Mouse (Mus musculus) mature B cell (primary cell): ENCODE measurements around the gene Kir3dl2.
"Not testable (repeated sequence)": the region's sequence is repeated elsewhere in the genome, so short reads cannot be mapped to it uniquely, and the experiment has no call there.

Experiments used
- in situ Hi-C: fragments of 300-500 bp; cut with MboI; formaldehyde crosslinking; loops from 2 replicates; pipeline ENCODE4 v1.14.3; 2019

The Kir3dl2 gene

DNA sequence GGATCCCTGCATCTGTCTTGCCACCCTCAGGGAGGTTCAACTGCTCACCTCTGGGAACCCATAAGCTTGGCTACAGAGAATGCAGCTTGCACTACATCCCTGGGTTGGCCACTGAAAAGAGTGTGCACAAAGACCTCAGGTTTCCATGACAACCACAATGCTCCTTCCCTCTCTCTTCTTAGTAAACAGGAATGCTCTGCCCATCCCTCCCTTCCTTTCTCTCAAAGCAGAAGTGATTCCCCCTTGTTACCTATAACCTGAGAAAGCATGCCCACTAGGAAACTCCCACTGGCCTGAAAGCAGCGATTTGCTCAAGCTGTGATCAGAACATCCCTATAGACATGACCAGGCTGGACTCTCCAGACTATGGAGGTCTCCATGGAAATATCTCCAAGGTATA lies at the start of gene Kir3dl2:
Gene Kir3dl2 (minus strand): TSS at position 101 of the 400 bp plus-strand sequence.
- in situ Hi-C loops = not testable (repeated sequence)

DNA sequence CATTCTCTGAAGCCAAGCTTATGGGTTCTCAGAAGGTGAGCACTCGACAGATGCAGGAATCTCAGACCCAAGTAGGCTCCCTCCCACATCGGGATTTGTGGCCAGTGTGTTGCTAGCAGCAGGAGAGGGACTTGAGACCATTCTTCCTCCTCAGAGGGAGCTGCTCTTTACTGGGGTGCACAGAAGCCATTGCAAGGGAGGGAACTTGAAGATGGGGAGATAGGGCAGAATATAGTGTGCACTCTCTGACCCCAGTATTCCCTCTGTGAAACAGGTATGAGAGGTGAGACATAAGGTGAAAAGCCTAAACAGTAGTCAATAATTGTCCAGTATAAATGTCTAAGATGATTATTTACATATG lies 47.0 kb upstream of the Kir3dl2 start:
- in situ Hi-C loops = no loop called here

DNA sequence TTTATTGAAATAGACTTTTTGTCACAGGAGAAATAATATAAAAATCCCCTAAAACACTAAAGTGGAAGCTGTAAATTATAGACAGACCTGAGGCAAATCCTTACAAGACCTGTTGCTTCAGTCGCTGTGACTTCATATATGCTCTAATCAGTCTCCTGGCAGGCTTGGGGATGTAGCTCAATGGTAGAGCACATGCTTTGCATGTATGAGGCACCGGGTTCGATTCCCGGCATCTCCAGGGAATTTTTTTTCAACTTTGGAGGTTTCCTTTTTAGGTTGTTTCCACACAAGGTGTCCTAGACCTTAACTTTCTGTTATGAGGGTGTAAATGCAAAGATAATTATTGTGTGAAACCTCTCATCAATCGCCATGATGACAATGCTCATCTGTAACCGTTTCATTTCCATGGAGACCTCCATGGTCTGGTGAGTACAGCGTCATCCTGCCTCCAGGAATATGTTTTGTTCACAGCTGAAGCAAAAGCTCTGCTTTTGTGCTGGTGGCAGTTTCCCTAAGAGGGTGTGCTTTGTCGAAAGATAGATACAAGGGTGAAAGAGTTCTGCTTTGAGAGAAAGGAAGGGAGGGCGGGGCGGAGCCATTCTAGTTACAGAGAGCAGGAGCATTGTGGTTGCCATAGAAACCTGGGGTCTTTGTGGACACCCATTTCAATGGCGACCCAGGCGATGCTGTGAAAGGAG lies 46.5 kb upstream of the Kir3dl2 start, which contains the start of gene Tceal3:
Gene Tceal3 (plus strand): TSS at position 644 of the 698 bp plus-strand sequence.
- in situ Hi-C loops = no loop called here

DNA sequence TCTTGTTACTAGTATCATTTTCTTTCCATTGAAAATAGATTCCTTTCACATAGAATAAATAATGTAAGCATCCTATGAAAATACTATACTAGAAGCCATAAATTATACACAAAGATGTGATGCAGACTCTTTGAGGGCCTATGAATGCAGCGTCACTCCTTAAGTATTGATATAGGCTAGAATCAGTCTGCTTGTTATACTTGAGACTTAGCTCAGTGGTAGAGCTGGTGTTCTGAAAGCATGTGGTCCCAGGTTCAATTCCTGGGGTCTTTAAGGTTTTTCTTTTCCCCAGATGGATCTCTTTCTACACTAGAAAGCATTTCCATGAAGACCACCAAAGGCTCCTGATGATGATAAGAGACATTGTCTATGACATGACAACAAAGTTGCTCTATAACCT lies 40.8 kb upstream of the Kir3dl2 start:
- in situ Hi-C loops = no loop called here

DNA sequence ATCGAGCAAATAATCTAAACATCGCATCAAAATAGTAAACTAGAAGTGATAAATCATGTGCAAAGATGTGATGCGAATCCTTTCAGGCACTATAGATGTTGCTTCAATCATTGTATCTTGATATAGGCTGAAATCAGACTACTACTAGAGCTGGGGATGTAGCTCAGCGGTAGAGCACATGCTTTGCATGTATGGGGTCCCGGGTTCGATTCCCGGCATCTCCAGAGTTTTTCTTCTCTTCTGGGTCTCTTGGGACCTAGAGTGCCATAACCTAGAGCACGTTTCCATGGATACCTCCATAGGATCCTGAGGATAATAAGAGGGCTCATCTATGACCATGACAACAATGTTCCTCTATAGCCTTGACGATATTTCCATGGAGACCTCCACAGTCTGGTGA lies 25.2 kb upstream of the Kir3dl2 start:
- in situ Hi-C loops = not testable (repeated sequence)

DNA sequence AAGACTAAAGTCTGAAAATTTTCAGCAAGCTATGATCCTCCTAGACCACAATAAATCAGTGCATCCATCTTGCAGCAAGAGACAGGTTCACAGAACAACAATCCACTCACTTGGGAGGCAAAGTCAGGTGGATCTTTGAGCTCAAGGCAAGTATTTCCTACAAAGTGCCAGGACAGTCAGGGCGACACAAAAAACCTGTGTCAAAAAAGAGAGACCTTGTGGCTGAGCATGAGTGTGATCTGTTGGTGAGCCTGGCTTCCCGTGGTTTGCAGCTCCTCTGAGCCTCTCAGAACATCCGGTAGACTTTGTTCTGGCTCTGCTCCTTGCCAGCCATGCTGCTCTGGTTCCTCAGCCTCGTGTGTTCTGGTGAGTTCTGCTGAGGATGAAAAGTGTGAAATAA lies 26.2 kb downstream of the Kir3dl2 start, which contains the start of gene Kir3dl1:
Gene Kir3dl1 (plus strand): TSS at position 301 of the 400 bp plus-strand sequence.
- in situ Hi-C loops = not testable (repeated sequence)
